Mouse (Mus musculus) T-helper 1 cell (primary cell): ENCODE data around the gene Sez6.

Experiments used
- in situ Hi-C: fragments of 300-600 bp; cut with MboI, MseI; formaldehyde crosslinking; loops from one replicate; pipeline ENCODE4 v1.15.1; 2025; ENCODE audit warnings: high pct_unique_total_duplicates

Gene Sez6

DNA sequence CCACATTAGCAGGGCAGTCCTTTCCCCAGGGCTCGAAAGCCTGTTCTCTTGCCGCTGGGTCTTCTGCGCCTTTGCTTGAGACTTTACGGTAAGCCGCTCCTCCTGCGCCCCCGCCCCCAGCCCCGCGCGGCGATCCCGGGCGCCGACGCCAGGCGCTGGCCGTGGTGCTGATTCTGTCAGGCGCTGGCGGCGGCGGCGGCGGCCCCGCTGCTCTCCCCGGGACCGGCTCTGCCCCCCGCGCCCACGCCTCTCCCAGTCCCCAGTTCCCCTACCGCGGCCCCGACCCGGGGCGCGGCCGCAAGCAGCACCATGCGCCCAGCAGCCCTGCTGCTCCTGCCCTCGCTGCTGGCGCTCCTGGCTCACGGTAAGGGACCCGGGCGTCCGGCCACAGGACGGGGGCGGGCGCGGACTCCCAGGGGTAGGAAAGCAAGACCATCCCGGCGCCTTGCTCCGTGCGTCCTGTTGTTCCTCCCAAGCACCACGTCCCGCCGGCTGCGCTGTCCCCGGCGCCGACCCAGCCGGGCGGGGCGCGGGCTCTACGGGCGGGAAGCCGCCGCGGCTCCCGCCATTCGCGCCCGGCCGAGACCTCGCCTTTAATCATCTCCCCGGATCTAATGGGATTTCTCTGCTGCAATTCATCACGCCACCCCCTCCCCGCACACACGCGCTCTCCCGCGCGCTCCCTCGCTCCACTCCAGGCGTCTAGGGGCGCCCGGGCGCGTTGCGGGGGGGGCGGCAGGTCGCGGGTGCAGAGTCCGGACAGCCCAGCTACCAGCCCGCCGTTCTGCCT lies at the start of gene Sez6:
Gene Sez6 (plus strand): TSS at position 50 of the 790 bp plus-strand sequence.
- in situ Hi-C loops = no loop called here

DNA sequence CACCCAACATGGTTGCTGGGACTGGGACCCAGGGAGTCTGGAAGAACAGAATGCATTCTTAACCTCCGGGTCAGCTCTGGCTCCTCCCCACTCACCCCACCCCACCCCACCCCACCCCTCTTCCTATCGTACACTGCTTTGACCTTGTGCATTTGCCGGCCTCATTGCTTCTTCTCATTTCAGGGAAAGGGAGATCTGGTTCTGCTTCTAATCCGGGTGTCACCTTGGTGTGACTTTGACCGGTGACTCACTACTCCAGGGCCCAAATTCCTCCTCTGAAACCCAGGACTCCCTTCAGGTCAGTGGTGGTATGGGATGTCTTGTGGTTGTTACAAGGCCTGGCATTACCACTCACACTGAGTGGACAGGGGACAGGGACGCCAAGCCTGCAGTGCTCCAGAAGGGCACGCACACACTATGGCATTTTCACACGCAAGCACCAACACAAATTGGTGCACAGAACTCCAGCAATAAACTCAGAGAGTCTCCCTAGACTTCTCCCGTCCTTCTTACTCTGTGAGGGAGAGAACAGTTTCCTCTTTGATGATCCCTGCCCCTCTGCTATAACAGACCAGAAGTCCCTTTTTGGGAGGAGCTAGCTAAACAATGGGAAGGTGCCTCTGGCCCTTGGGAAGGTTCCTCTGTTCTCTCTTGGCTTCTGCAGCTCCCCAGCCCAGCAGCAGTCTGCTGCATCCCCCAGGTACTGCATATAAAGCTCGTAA lies 45.9 kb upstream of the Sez6 start:
- in situ Hi-C loops = no loop called here

DNA sequence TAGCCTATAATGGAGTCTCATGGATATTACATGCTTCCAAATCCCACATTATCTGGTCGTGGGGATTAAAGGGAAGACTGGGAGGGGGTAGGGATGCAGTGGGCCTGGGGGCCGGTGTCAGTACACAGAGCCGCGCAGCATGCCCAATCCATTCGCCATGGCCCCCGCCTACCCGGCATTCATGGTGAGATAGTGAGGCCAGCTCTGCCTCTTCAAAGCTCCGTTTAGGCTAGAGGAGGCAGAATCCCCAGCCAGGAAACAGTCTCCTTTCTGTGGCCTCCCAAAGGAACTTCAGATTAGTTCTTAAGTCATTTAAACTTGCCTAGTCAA lies 45.4 kb upstream of the Sez6 start:
- in situ Hi-C loops = no loop called here

DNA sequence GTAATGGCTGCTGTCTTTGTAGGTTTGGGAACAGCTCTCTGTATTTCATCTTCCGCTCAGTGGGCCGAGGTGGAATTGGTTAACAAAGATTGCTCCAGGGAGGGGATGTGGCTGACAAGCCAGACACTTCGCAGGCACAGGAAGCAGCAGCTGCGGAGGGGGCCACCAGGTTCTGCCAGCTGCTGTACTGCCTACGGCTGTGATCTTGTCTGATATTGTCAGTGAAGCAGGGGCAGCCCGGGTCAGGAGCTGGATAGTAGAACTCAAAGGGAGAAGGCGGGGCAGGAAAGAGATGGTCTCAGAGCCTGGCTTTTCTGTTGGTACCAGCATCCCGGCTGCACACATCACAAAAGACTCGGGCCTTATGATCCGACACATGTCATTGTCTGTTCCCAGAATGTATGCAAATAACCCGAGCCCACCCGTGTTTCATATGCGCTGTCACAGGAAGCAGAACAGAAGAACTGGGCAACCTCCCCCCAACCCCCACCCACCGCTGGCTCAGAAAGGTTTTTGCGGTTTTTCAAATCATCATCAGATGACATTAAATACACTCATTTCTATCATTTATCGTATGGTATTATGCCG lies 43.1 kb upstream of the Sez6 start:
- in situ Hi-C loops = no loop called here

DNA sequence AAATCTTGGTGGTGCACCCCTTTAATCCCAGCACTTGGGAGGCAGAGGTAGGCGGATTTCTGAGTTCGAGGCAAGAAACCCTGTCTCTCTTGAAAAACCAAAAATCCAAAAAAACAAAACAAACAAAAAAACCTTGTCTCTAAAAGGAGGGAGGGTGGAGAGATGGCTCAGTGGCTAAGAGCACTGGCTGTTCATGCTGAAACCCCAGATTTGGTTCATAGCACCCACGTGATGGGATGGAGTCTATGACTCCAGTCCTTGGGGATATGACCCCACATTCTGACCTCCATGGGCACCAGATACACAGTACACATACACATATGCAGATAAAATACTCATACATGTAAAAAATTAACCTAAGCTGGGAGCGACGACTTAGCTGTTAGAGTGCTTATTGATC lies 41.8 kb upstream of the Sez6 start:
- in situ Hi-C loops = no loop called here

DNA sequence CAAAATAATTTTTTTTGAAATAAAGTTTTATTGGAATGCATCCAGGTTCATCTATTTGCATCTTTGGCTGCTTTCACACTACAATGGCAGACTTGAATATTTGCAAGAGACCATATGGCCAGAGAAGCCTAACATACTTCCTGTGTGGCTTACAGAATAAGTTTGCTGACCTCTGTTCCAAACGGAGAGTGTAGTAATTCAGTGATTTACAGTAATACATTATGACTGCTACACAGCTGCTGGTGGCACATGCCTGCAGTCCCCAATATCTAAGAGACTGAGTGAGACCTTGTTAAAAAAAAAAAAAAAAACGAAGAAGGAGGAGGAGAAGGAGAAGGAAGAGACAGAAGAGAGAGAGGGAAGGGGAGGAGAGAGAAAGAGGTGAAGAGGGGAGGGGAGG lies 41.1 kb upstream of the Sez6 start:
- in situ Hi-C loops = no loop called here

DNA sequence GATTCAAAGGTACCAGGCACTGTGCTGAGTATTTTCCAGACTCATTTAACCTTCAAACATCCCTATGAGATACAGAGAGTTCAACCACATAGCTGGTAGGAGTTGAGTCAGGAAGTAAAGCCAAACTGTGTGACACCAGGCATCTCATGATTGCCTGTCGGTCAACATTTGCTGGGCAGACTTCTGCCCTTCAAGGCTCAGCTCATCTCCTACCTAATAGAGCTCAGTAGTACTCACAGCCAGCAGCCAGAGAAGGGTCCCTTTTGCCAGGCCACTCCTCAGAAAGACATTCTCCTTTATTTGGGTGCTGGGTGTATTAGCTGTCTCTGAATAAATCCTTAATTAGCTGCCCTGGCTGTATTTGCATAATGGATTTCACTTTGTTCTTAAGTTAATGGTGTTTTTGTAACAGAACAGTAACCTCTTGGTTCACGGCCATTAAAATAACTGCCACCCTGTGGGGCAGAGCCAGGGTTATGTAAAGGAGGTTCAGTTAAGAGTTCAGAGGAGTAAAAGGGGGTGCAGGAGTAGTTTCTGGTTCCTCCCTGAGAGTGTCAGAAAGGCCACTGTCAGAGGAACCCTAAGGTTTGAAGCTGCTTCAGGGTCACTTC lies 39.8 kb upstream of the Sez6 start:
- in situ Hi-C loops = no loop called here

DNA sequence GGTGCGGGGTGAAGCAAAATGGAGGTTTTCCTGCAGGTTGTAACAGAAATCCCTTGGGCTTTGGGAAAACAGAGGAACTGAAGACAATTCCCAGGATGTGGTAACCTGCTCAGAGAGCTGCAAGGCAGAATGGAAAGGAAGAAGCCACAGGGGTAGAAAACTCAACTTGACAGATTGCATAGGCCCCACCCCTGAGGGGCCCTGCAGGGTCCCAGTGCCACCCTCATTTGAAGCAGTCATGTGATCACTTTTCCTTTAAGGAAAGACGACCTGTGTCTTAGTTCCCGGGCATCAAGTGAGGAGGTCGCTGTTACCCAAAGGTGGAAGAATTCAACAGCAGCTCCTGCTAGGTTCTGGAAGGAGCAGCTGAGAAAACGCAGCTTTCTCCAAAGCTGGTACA lies 37.7 kb upstream of the Sez6 start:
- in situ Hi-C loops = no loop called here

DNA sequence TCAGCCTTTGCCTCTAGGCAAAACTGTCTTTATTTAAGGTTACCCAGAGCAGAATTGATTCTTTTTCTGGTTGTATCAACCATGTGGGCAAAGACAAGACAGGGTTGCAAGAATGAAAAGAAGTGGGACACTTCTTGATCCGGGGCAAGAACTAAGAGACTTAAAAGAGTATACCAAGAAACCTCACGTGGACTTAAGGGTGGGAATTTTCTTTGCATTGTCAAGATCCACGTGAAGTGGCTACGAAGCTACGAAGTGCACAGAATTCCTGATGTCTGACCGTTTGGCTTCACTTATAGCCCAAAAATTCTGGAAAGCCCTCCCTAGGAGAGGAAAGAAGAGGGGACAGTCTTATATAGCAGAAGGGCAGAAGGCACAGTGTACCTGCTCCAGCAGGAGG lies 37.3 kb upstream of the Sez6 start:
- in situ Hi-C loops = no loop called here

DNA sequence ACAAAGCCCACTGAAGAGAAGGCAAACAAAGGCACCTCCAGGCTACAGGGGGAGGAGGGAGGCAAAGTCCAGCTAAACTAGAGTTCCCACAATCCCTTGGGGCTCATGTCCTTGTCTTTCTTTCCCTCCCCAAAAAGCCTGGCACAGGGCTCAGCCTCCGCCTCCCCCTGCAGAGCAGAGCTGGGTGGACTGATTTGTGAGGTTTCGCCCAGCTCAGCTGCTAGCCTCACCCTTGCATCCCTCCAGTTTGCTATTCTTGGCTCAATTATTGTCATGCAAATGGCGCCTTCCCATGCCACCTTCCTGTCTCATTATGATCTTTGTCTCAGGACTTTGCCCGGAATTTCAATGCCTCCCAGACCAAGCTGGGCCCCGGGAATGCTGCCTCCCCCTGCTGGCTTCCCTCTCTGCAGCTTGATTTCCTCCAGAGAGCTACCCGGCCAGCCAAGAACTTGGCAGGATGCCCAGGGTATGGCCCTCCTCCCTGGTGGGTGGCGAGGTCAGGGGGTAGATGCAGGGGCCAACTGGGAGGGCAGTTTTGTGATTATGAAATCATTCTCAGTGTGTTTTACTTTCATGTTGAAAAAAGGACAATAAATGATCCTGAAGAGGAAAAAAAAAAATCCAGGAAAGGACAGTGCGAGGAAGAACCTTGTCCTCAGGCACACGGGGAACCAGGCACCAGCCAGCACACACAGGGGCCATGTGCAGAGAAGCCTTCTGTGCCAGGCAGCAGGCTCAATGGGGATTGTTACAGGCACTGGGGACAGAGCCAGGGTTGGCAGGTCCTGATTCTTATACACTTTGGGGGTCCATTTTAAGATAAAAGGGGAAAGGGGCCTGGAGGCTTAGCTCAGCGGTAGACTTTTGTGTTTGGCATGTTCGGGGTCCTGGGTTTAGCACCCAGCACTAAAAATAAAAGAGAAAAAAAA lies 36.5 kb upstream of the Sez6 start, which contains the start of gene Pipox:
Gene Pipox (minus strand): TSS at position 310 of the 932 bp plus-strand sequence.
- in situ Hi-C loops = no loop called here

DNA sequence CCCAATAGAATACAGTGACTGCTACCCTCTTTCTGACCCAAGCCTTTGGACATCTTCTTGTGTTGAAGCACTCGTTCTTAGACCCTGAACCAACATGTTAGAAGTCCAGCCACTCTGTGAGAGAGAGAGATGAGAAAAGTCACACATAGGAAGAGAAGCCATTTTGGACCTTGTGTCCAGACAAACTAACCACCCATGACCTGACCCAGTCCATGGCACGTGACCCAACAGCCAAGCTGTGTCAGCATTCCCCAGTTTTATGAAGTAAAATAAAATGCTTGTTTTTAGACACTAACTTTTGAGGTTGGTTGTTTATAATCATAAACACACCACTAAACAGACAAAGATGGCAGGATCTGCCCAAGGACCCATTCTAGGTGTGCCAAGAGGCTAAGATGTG lies 35.6 kb upstream of the Sez6 start:
- in situ Hi-C loops = no loop called here

DNA sequence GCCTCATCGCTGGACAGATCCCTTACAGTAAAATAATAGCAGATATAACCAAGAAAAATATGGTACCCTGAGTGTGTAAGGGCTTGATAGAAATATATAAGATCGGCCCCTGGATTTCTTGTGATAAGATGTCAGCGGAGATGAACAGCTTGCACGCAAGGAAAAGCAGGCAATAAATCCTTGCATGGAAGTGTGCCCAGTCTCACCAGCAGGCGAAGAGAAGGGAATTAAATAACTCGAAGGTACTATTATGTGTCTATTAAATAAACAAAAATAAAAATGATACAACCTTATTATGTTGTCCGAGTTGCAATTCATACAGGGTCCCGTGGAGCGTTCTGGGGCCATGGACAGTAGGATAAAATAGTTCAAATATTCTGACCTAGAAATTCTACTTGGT lies 34.6 kb upstream of the Sez6 start:
- in situ Hi-C loops = no loop called here

DNA sequence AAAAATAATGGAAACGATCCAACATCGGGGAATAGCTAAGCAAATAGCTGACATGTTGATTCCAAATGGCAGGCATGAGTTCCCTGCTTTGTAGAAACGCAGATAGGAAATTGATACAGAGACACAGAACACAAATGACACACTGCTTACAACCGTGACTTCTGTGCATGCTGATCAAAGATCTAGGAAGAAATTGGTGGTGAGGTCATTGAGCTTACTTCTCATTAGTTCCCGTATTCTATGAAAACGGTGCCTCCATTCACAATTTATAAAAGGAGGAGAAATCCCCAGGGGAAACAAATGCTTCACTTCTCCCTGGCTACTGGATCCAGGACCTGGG lies 34.1 kb upstream of the Sez6 start:
- in situ Hi-C loops = no loop called here

DNA sequence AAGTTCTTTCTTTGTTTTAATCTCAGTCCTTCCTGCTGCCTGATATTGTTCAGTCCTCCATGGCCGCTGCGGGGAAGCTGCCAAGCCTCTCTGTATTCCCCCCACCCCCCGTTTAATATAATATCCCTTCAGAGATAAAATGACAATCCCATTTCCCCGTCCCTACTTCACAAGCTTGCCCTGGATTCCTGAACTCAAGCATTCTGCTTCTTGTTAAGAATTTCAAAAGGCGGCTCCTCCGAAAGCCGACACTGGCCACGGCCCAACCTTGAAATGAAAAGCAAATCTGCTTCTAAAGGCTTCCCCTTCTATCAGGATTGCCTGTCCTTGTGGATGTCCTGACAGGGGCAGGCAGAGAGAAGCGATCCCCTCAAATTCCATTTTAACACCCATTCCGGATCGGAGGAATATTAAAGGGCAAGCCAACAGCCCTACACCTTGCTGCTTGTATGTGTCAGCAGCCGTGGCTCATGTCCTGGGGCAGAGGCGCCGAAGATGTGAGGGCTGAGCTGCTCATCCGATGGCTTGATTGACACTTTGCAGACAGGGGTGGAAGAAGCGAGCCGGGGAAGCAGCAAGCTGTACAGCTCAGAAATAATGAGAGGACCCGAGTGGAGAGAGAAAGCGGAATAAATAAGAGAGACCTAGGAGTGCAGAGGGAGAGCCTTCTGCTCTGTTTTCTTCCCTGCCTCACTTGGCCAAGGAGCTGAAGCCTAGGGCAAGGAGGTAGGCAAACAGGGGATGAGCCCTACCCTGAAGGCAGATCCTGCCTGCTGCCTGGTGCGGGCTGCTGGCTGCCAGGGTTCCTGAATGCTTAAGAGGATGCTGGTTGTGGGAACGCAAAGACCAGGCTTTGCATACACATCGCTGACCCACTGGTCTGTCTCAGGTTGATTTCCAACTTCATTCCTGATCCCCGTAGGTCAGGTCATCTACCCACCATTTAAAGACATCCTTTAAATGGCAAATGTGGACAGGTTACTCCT lies 33.5 kb upstream of the Sez6 start:
- in situ Hi-C loops = no loop called here

DNA sequence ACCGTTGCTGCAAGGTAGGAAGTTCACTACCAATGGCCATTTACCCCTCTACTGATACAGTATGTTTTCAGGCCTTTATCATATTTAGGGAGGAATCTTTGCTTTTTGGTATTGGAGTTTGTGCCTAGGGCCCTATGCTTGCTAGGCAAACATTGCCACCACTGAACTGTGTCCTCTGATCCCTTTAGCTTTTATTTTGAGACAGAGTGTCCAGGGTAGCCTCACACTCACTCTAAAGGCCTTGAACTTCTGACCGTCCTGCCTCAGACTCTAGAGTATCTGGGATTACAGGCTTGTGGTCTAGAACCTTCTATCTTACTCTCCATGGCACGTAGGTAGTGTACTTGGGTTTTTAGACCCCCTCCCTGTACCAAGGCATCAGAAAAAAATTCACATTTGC lies 30.4 kb upstream of the Sez6 start:
- in situ Hi-C loops = no loop called here

DNA sequence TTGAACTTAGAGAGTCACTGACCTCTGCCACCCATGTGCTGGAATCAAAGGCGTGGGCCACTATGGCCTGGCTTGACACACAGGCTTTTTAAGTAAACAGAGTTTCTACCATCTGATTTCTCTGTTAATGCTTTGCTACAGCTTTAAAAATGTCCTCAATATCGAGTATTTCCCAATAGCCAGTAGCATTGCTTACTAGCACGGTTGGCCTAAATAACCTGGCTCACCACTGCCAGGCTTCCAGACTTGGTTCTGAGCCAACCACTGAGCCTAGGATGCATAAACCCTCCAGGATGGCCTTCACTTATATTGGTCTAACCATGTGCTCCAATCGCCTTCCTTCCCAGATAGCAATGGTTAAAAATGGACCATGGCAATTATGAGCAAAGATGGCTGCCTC lies 29.9 kb upstream of the Sez6 start:
- in situ Hi-C loops = no loop called here

DNA sequence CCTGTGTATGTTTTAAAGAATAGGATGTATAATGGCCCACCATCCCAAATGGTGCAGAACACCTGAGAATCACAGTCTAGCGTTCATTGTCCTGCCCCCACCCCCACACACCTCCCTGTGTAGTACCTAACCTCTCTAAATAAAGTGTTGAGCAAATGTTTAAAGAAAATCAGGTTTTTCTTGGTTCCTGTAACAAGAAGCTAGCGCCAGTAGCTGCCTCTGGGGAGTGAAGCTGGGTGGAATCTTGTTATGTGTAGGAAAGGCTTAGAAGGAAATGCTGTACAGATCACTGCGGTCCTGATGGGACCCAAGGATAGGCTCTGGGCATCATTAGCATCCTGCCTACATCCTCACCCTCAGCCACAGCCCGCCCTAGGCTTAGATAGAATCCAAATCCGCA lies 29.2 kb upstream of the Sez6 start:
- in situ Hi-C loops = no loop called here

DNA sequence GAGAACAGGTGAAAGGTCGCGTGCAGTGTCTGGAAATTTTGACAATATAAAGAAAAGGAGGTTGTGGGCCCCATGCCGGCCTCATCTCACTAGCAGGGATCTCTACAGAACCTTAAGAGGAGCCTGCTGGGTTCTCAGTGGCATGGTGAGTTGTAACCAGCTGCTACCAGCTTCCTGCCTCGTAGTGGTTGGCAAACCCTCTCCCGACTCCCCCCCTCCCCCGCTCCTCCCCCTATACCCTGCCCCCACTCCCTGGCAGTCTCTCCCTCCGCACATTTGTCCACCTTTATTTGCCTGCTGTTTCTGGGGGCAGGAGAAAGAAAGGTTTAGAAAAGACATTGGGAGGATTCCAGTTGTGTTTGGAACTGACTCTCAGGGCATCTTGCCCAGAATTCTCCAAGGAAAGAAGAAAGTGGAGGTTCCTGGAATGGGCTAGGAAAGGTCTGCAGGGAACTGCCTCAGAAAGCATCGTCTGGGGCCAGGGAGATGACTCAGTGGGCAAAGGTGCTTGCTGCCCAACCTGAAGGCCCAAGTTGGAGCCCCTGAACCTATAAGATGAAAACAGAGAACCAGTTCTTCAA lies 28.7 kb upstream of the Sez6 start:
- in situ Hi-C loops = no loop called here

DNA sequence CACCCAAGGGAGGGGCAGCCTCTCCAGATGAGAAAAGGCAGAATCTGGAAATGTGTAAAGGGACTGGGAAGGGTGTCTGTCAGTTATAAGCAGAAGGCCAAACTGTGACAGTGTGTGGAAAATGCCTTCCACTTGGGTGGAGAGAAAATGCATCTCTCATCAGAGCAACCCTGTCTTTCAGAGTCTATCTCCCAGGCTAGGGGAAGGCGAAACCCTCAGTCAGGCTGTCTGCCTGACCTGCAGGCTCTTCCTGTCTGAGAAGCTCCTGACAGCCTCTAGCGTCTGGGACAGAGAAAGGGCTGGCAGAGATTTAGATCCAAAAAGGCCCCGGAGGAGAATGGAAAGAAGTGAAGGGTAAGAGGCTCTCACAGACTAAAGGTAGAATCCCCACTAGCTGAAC lies 26.8 kb upstream of the Sez6 start:
- in situ Hi-C loops = no loop called here

DNA sequence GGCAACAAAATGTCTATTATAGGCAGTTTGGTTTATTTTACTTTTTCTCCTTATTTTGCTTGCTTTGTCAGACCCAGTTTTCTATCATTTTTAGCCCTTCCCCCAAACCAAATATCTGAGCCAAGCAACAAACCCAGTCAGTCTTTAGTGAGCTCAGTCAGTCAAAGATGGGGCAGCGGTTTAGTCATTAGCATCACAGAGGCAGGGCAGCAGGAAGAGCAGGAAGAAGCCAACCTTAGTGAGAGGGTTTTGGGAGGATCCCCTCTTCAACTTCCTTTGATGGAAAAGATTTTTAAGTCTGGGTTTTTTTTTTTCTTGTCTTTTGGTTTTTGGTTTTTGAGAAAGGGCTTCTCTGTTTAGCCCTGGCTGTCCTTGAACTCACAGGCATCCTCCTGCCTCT lies 25.9 kb upstream of the Sez6 start:
- in situ Hi-C loops = no loop called here
